Mouse (Mus musculus) lung, postnatal 10 days (tissue): ENCODE data around the gene Nfyc.

Source experiments
- DNase-seq: peaks from one replicate; pipeline ENCODE4 v3.0.0; 2021

Gene Nfyc

GRCm38 (mm10) chr4:120713021-120713420, 118.4 kb downstream of the Nfyc start:
- DNase-seq, result no peak

DNA sequence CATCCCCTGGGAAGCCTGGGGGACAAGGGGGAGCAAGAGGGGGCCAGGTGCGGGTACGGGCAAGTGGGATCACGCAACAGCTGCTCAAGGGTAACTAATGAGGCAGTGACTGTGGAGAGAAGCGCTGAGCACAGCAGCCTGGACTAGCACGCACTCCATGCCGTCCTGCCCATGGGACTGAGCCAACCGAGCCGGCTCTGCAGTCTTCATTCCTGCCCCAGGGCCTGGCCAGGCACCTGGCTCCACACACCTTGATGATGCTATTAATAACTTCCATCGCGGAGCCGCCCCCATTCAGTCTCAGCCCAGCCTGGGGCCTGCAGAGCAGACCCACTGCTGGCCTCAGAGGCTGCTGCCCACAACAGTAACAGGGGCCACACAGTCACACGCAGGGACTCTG, 119.1 kb downstream of the Nfyc start:
- DNase-seq, result no peak
